Mouse (Mus musculus) small intestine, adult 2 months (tissue): ENCODE measurements around the gene Ankle2.

Source experiments
- CTCF ChIP-seq: fragments of 200-500 bp; IDR thresholded peaks from 2 replicates; pipeline ENCODE4 v1.5.1; 2012; ENCODE audit warnings: low read depth, mild to moderate bottlenecking, control low read depth, inconsistent platforms, low read length, moderate library complexity, mixed read lengths; ENCODE audit not compliant: insufficient replicate concordance, insufficient read length; ENCODE audit errors: extremely low read depth
- POLR2A ChIP-seq: fragments of 200-500 bp; IDR thresholded peaks from 2 replicates; pipeline ENCODE4 v1.6.1; 2012; ENCODE audit warnings: low read depth, mild to moderate bottlenecking, control low read depth, inconsistent platforms, low read length, moderate library complexity

GRCm38 (mm10) chr5:110281984-110282383, 51.2 kb downstream of the Ankle2 start:
- TF ChIP-seq POLR2A (no peak), CTCF (no peak)
